Mouse (Mus musculus): ENCODE results near the gene Kdm2b. TPM values are rescaled to one million over a fixed set of nuclear protein-coding genes. Genes with fewer than 3 reads are reported as not detected.

The Kdm2b gene
- total and polyA plus RNA-seq, 2 experiments from 2014 or later, result 78.6 to 110 TPM

DNA sequence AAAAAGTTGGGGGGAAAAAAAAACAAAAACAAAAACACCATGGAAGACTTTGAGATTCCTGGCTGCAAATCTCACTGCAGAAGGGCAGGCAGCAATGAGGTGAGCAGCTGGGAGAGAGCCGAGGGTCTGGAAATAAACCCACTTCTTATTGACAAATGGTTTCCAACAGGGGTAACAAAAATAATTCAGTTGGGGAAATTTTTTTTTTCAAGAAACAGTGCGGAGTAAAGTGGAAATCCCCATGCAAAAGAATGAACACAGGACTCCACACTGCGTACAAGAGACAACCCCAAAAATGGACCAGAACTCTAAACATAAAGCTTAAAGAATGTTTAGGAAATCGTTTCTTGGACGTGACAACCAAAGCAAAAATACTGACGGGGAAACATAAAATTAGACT lies 96.4 kb downstream of the Kdm2b start:
- 94% methylated on average over 6 of the region's 6 CpGs for WGBS
- no peak for TF ChIP-seq CTCF (IDR thresholded peaks at IDR 0.05)
- no peak for ATAC-seq (ENCODE audit: low FRiP score)

DNA sequence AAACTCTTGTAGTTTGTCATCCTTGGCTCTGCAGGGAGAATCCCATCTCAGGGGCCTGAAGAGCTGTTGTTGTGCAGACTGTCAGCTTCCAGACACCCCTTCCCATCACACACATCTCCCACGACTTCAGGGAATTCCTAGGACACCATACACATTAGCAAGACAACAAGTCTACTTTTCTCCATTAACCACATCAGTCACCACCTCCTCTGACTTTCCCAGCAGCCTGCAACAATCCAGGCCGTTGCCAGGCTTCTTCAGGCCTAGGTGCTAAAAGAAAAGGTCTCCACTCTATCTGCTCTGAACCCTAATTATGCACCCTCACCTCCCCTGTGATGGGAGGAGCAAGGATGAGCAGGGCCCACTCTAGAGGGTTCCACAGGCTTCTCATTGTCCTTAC lies 99.2 kb downstream of the Kdm2b start:
- no peak overlapping the region for H3K9ac ChIP-seq (replicated peaks; ENCODE audit: low read length, poor library complexity, severe bottlenecking)
- no peak for ATAC-seq (ENCODE audit: low FRiP score)
- H3K9me3 ChIP-seq (ENCODE audit: low read length), result no peaks in the 10 kb centered on the region
- no peak overlapping the region for H3K27ac ChIP-seq (ENCODE audit: low read depth, low read length)
- no peaks in the 10 kb centered on the region for H3K4me1 ChIP-seq (ENCODE audit: insufficient read depth, low read length)
- H3K4me2 ChIP-seq (ENCODE audit: low read depth, low read length, poor library complexity, severe bottlenecking), result no peak overlapping the region
- 81% methylated on average over 2 of the region's 2 CpGs for WGBS
- H3K36me3 ChIP-seq (ENCODE audit: insufficient read depth, low read length), result 0 out of 2 replicates have a peak, but pooled peaks cover 4% of the 10 kb centered on the region
- TF ChIP-seq CTCF (IDR thresholded peaks at IDR 0.05), result no peak
- H3K27me3 ChIP-seq (ENCODE audit: insufficient read depth, low read length), result no peaks in the 10 kb centered on the region
- no peak for DNase-seq (ENCODE audit: low spot score)
- H3K4me3 ChIP-seq (ENCODE audit: low read depth, low read length), result no peak overlapping the region

More for the DNA sequence above, 96.4 kb downstream of the Kdm2b start:
- Histone ChIP-seq H3K27ac (ENCODE audit: low read depth, low read length) (no peak overlapping the region), H3K9ac (replicated peaks; ENCODE audit: low read length, poor library complexity, severe bottlenecking) (no peak overlapping the region), H3K4me2 (ENCODE audit: low read depth, low read length, poor library complexity, severe bottlenecking) (no peak overlapping the region), H3K4me3 (ENCODE audit: low read depth, low read length) (no peak overlapping the region), H3K36me3 (ENCODE audit: insufficient read depth, low read length) (0 out of 2 replicates have a peak, but pooled peaks cover 2% of the 10 kb centered on the region), H3K4me1 (ENCODE audit: insufficient read depth, low read length) (peaks cover 2% of the 10 kb centered on the region; the same call in 1 of the 2 replicates), H3K9me3 (ENCODE audit: low read length) (no peaks in the 10 kb centered on the region), H3K27me3 (ENCODE audit: insufficient read depth, low read length) (no peaks in the 10 kb centered on the region)
- no peak for DNase-seq (ENCODE audit: low spot score)

DNA sequence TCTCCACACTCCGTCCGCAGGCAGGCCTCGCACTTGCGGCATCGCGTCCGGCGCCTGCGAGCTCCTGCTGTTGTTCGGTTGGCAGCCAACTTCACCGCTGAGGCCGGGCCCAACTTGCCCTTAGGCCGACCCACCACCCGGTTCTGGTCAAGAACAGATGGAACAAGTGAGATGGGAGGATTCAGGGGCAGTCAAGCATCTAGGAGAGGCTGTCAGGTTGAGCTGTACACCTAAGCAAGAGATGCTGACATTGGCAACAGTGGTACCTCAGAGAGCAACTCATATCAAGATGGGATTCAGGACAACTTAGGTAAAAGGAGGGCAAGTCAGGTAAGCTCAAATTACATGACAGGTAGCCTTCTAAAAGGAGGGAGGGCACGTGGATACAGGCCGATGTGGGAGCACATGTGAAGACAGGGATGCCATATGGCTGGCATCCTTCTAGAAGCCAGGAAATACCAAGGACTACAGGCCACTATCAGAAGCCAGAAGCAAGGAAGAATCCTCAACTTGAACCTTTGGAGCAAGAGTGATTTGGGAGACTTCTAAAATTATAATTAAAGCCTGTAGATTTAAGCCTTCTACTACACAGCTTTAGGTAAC lies 100.9 kb downstream of the Kdm2b start:
- WGBS, result 94% methylated on average over 16 of the region's 16 CpGs
- Histone ChIP-seq H3K4me3 (ENCODE audit: low read depth, low read length) (no peak overlapping the region), H3K27ac (ENCODE audit: low read depth, low read length) (no peak overlapping the region), H3K4me1 (ENCODE audit: insufficient read depth, low read length) (no peaks in the 10 kb centered on the region), H3K4me2 (ENCODE audit: low read depth, low read length, poor library complexity, severe bottlenecking) (no peak overlapping the region), H3K9ac (replicated peaks; ENCODE audit: low read length, poor library complexity, severe bottlenecking) (no peak overlapping the region), H3K9me3 (ENCODE audit: low read length) (no peaks in the 10 kb centered on the region), H3K27me3 (ENCODE audit: insufficient read depth, low read length) (no peaks in the 10 kb centered on the region), H3K36me3 (ENCODE audit: insufficient read depth, low read length) (0 out of 2 replicates have a peak, but pooled peaks cover 4% of the 10 kb centered on the region)
- ATAC-seq (ENCODE audit: low FRiP score) (no peak), DNase-seq (ENCODE audit: low spot score) (no peak)
- TF ChIP-seq CTCF (IDR thresholded peaks at IDR 0.05), result no peak

DNA sequence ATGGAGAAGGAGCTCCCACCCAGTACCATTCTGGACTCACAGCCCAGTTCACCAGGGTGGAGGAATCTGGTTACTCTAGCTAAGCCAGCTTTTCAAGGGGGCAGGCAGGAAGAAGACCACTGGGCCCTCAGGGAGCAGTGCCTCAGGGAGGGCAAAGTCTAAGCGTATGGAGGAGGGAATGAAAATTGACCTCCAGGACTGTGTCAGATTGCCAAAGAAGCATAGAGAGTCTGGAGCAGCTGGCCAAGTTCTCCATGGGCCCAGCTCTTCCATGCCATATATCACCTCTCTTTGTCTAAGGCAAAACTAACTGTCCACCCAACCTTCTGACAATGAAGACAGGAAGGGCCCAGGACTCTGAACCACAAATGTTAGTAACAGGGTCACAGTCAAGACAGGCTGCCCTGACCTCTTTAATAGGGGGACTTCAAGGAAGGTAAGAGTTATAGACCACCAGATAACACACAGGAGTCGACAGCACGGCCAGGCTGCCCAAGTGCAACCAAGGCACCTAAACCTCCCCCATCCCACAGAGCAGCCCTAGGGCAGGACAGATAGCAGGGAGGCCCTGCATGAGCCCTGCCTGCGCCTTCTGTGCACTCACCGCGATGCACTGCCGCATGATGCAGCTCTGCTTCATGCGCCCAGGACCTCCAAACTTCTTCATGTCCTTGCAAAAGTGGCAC lies 101.6 kb downstream of the Kdm2b start:
- Histone ChIP-seq H3K9ac (replicated peaks; ENCODE audit: low read length, poor library complexity, severe bottlenecking) (no peak overlapping the region), H3K27ac (ENCODE audit: low read depth, low read length) (no peak overlapping the region), H3K4me1 (ENCODE audit: insufficient read depth, low read length) (no peaks in the 10 kb centered on the region), H3K36me3 (ENCODE audit: insufficient read depth, low read length) (0 out of 2 replicates have a peak, but pooled peaks cover 4% of the 10 kb centered on the region), H3K4me2 (ENCODE audit: low read depth, low read length, poor library complexity, severe bottlenecking) (no peak overlapping the region), H3K4me3 (ENCODE audit: low read depth, low read length) (no peak overlapping the region), H3K9me3 (ENCODE audit: low read length) (no peaks in the 10 kb centered on the region), H3K27me3 (ENCODE audit: insufficient read depth, low read length) (no peaks in the 10 kb centered on the region)
- ATAC-seq (ENCODE audit: low FRiP score), result no peak
- TF ChIP-seq CTCF (IDR thresholded peaks at IDR 0.05), result no peak
- WGBS, result 89% methylated on average over 8 of the region's 8 CpGs
- DNase-seq (ENCODE audit: low spot score), result no peak

DNA sequence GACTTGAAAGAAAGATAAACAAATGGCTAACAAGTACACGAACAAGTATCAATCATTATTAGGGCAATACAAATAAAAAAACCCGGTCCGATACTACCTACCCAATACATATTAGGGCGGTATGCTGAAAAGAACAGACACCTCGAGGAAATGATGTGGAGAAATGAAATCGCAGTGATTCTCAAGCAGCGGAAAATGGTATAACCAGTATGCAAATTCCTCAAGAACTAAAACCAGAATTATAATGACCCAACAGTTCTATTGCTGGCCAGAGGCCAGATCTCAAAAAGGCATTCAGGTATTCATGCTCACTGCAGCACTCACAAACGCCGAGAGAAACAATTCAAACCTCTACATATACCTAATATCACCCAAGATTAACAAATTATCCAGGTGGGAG lies 102.6 kb downstream of the Kdm2b start:
- 85% methylated on average over 9 of the region's 9 CpGs for WGBS
- H3K27ac ChIP-seq (ENCODE audit: low read depth, low read length), result no peak overlapping the region
- H3K36me3 ChIP-seq (ENCODE audit: insufficient read depth, low read length), result peaks cover 10% of the 10 kb centered on the region; the same call in 1 of the 2 replicates
- no peak for DNase-seq (ENCODE audit: low spot score)
- no peak overlapping the region for H3K4me2 ChIP-seq (ENCODE audit: low read depth, low read length, poor library complexity, severe bottlenecking)
- no peak overlapping the region for H3K4me3 ChIP-seq (ENCODE audit: low read depth, low read length)
- no peak for TF ChIP-seq CTCF (IDR thresholded peaks at IDR 0.05)
- no peaks in the 10 kb centered on the region for H3K4me1 ChIP-seq (ENCODE audit: insufficient read depth, low read length)
- ATAC-seq (ENCODE audit: low FRiP score), result no peak
- no peaks in the 10 kb centered on the region for H3K9me3 ChIP-seq (ENCODE audit: low read length)
- H3K27me3 ChIP-seq (ENCODE audit: insufficient read depth, low read length), result no peaks in the 10 kb centered on the region
- no peak overlapping the region for H3K9ac ChIP-seq (replicated peaks; ENCODE audit: low read length, poor library complexity, severe bottlenecking)

All from midbrain, postnatal 0 days (tissue).